Mouse (Mus musculus) neural tube, embryonic 13.5 days (tissue): Measurements from ENCODE around the gene Blvrb. TPM values are rescaled to one million over a fixed set of nuclear protein-coding genes. Genes with fewer than 3 reads are reported as not detected.

Experiments
- ATAC-seq: fragments of 200-750 bp; cut with Nextera tagmentation; 2 replicates; pipeline ENCODE4 v1.8.0; 2017; ENCODE audit warnings: low read depth, mild to moderate bottlenecking, moderate TSS enrichment, moderate library complexity
- H3K27ac ChIP-seq: fragments of 300-500 bp; sonication (generic); replicated peaks from 2 replicates; pipeline ENCODE4 v1.5.1; 2015; ENCODE audit warnings: moderate library complexity, mild to moderate bottlenecking, inconsistent platforms
- H3K27me3 ChIP-seq: fragments of 300-500 bp; sonication (generic); 2 replicates; pipeline ENCODE4 v1.6.1; 2015; ENCODE audit warnings: mild to moderate bottlenecking, inconsistent platforms
- H3K36me3 ChIP-seq: fragments of 300-500 bp; sonication (generic); 2 replicates; pipeline ENCODE4 v1.6.1; 2015; ENCODE audit warnings: mild to moderate bottlenecking, inconsistent platforms
- H3K4me1 ChIP-seq: fragments of 300-500 bp; sonication (generic); replicated peaks from 2 replicates; pipeline ENCODE4 v1.6.1; 2015; ENCODE audit warnings: inconsistent platforms
- H3K4me2 ChIP-seq: fragments of 300-500 bp; sonication (generic); 2 replicates; pipeline ENCODE4 v1.6.1; 2015; ENCODE audit warnings: inconsistent platforms, mild to moderate bottlenecking, moderate library complexity
- H3K4me3 ChIP-seq: fragments of 300-500 bp; sonication (generic); 2 replicates; pipeline ENCODE4 v1.5.1; 2015; ENCODE audit warnings: mild to moderate bottlenecking, inconsistent platforms
- H3K9ac ChIP-seq: fragments of 300-500 bp; sonication (generic); 2 replicates; pipeline ENCODE4 v1.6.1; 2015; ENCODE audit warnings: moderate library complexity, mild to moderate bottlenecking, inconsistent platforms
- H3K9me3 ChIP-seq: fragments of 300-500 bp; sonication (generic); 2 replicates; pipeline ENCODE4 v1.6.1; 2016; ENCODE audit warnings: inconsistent platforms
- WGBS: fragments of 180-500 bp; shearing (Covaris S2); methylation state at CpG from one replicate; pipeline ENCODE4 v1.1.7; 2015; 5-methylcytosine and 5-hydroxymethylcytosine counted together
- polyA plus RNA-seq: library from polyadenylated mRNA; unstranded; fragments of >200 nt; fragmentation: Nextera tagmentation; extraction: Ambion mirVana; gene quantifications from 2 replicates; pipeline ENCODE4 v1.2.1, GENCODE M21; 2015

Blvrb gene
- polyA plus RNA-seq, 1 experiment from 2014 or later, result 23.3 TPM

DNA sequence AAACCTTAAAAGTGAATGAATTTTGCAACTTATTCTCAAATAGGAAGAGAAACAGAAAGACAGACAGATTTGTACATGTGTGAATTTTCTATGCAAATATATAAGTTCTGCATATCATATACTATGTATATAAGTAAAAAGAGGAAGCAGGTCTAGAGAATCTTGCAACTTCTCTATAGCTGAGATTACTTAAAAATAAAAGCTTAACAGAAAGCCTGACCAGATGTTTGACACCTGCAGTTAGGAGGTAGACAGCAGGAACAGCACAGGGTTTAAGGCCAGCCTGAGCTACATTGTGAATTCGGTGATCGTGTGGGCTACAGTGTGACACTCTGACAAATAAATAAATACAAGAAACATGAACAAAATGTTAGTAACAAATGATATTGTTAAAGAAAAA, 3.6 kb downstream of the Blvrb start:
- peaks cover 18% of the 10 kb centered on the region for H3K4me1 ChIP-seq
- no peak overlapping the region for H3K9ac ChIP-seq
- H3K27me3 ChIP-seq, result 0 out of 2 replicates have a peak, but pooled peaks cover 4% of the 10 kb centered on the region
- no peaks in the 10 kb centered on the region for H3K9me3 ChIP-seq
- no peak overlapping the region for H3K4me3 ChIP-seq
- H3K36me3 ChIP-seq, result no peaks in the 10 kb centered on the region
- ATAC-seq, result no peak
- 96% methylated on average over 2 of the region's 2 CpGs for WGBS
- H3K4me2 ChIP-seq, result no peak overlapping the region
- no peak overlapping the region for H3K27ac ChIP-seq

DNA sequence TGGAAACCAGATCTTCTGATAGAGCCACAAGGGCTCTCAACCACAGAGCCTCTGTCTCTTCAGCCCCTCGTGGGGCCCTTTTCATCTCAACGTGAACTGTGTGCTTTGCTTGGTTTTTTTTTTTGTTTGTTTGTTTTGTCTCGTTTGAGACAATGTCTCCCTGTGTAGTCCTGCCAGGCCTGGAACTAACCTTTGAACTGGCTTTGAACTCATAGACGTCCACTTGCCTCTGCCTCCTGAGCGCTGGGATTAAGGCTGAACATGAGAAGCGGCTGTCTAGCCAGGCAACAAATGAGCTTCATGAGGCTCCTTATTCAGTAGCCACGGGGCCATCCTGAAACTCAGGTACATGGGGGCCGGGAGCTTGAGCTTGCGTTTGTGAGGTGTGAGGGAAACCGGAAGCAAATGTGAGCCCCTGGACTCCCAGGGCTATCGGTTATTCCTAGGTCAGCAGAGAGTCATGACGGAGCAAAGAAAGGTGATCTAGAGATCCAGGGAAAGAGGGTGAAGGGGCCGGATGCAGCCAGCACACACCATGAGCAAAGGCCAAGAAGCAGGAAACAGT, 4.5 kb downstream of the Blvrb start:
- H3K4me3 ChIP-seq, result no peak overlapping the region
- no peaks in the 10 kb centered on the region for H3K9me3 ChIP-seq
- H3K27ac ChIP-seq, result no peak overlapping the region
- ATAC-seq, result no peak
- no peak overlapping the region for H3K4me2 ChIP-seq
- H3K4me1 ChIP-seq, result peaks cover 9% of the 10 kb centered on the region; the same call in 1 of the 2 replicates
- no peak overlapping the region for H3K9ac ChIP-seq
- H3K36me3 ChIP-seq, result no peaks in the 10 kb centered on the region
- WGBS, result 60% methylated on average over 13 of the region's 13 CpGs
- H3K27me3 ChIP-seq, result no peaks in the 10 kb centered on the region

DNA sequence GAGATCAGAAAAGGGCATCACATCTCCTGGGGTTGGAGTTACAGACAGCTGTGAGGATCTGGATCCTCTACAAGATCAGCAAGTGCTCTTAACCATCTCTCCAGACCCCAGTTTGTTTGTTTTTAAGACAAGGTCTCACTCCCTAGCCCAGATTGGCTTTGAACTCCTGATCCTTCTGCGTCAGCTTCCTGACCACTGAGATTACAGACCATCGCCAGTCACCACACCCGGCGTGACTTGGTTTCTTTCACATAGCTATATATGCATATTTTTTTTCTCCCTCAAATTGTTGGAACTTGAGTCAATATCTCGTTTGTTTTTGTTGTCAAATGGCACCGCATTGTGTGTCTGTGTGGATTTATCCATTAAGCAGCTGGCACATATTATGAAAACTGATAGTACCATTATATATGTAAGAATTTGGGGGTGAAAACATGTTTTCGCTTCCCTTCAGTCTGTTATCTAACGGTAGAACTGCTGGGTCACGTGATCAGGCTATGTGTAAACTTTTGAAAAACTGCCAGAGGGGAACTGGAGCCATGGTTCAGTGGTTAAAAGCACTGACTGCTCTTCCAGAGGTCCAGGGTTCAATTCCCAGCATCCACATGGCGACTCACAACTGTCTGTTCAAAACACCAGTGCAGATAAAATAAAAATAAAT, 6.8 kb downstream of the Blvrb start:
- WGBS, result 80% methylated on average over 10 of the region's 10 CpGs
- no peaks in the 10 kb centered on the region for H3K36me3 ChIP-seq
- H3K27me3 ChIP-seq, result no peaks in the 10 kb centered on the region
- no peak overlapping the region for H3K4me3 ChIP-seq
- no peak overlapping the region for H3K9ac ChIP-seq
- H3K4me1 ChIP-seq, result no peaks in the 10 kb centered on the region
- H3K4me2 ChIP-seq, result no peak overlapping the region
- no peak overlapping the region for H3K27ac ChIP-seq
- H3K9me3 ChIP-seq, result no peaks in the 10 kb centered on the region
- ATAC-seq, result no peak

DNA sequence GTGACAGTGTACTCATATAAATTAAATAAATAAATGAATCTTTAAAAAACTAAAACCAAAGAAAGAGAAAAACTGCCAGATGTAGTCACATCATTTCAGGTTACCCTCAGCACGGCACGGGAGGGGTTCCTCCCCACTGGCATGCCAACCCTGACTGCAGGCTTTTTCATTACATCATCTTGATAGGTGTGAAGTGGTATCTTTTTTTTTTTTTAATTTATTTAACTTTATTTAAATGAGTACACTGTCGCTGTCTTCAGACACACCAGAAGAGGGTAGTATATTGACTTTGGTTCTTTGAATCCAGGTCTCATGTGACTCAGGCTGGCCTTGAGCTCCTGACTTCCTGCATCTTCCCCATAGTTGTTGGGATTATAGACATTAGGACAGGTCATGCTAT, 7.5 kb downstream of the Blvrb start:
- 95% methylated on average over 3 of the region's 3 CpGs for WGBS
- H3K27ac ChIP-seq, result no peak overlapping the region
- no peak overlapping the region for H3K4me3 ChIP-seq
- no peak for ATAC-seq
- no peak overlapping the region for H3K4me2 ChIP-seq
- no peaks in the 10 kb centered on the region for H3K36me3 ChIP-seq
- no peaks in the 10 kb centered on the region for H3K9me3 ChIP-seq
- no peak overlapping the region for H3K9ac ChIP-seq
- no peaks in the 10 kb centered on the region for H3K27me3 ChIP-seq
- H3K4me1 ChIP-seq, result no peaks in the 10 kb centered on the region

DNA sequence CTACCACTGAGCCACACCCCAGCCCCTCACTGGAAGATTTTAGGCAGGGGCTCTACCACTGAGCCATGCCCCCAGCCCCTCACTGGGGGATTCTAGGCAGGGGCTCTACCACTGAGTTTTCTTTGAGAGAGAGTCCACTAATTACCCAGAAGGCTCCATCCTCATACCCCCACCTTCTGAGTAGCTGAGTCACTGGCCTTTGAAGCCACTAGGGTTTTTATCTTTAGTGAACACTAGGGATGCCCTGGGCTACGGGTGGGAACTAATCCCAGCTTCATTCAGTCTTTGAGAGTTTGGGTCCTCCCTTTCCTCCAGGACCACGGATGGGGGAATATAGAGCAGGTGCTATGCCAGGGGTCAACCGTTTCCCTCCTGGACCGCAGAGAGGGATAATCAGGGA, 10.8 kb downstream of the Blvrb start:
- 91% methylated on average over 4 of the region's 4 CpGs for WGBS
- no peak overlapping the region for H3K4me2 ChIP-seq
- no peak overlapping the region for H3K4me3 ChIP-seq
- no peaks in the 10 kb centered on the region for H3K27me3 ChIP-seq
- no peak overlapping the region for H3K9ac ChIP-seq
- H3K27ac ChIP-seq, result no peak overlapping the region
- H3K9me3 ChIP-seq, result no peaks in the 10 kb centered on the region
- H3K36me3 ChIP-seq, result no peaks in the 10 kb centered on the region
- ATAC-seq, result no peak
- H3K4me1 ChIP-seq, result no peaks in the 10 kb centered on the region

DNA sequence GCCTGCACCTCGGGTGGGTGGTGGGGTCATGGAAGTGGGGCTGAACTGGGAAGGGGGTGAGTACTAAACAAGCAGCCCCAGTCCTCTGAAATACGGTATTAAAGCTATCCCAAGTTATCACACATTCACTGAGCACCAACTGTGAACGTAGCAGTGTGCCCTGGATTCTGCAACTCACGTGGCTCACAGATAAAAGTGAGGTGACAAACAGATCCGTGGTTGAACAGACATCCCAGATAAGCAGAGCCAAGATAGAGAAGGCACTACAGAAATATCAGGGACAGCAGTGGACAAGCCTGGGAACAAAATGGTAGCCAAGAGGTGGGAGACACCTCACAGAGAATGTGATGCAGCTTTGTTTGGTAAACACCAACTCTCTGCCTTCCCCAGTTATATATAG, 11.9 kb downstream of the Blvrb start:
- Histone ChIP-seq H3K27me3 (no peaks in the 10 kb centered on the region), H3K9me3 (no peaks in the 10 kb centered on the region), H3K27ac (no peak overlapping the region), H3K4me1 (no peaks in the 10 kb centered on the region), H3K4me2 (no peak overlapping the region), H3K4me3 (no peak overlapping the region), H3K36me3 (no peaks in the 10 kb centered on the region), H3K9ac (no peak overlapping the region)
- 91% methylated on average over 5 of the region's 5 CpGs for WGBS
- no peak for ATAC-seq

DNA sequence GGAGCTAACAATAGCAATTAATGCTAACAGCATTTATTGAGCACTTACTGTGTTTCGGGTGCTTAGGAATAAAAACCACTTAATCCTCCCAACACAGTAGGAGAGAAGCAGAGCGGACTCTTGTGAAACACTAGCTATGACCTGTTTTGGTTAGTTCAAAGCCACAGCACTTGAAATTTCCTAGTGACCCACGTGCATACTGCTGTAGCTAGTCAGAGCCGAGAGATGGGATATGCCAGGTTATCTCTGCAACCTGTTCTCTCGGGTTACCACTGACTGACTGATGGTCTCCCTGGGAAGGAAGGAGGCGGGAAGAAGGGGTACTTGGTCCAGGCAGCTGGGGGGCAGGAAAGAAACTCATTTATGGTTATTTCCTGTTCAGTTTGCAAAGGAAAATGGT, 12.7 kb downstream of the Blvrb start:
- Histone ChIP-seq H3K27ac (no peak overlapping the region), H3K27me3 (no peaks in the 10 kb centered on the region), H3K4me2 (no peak overlapping the region), H3K9ac (no peak overlapping the region), H3K36me3 (no peaks in the 10 kb centered on the region), H3K9me3 (no peaks in the 10 kb centered on the region), H3K4me3 (no peak overlapping the region), H3K4me1 (no peaks in the 10 kb centered on the region)
- WGBS, result 89% methylated on average over 6 of the region's 6 CpGs
- no peak for ATAC-seq

DNA sequence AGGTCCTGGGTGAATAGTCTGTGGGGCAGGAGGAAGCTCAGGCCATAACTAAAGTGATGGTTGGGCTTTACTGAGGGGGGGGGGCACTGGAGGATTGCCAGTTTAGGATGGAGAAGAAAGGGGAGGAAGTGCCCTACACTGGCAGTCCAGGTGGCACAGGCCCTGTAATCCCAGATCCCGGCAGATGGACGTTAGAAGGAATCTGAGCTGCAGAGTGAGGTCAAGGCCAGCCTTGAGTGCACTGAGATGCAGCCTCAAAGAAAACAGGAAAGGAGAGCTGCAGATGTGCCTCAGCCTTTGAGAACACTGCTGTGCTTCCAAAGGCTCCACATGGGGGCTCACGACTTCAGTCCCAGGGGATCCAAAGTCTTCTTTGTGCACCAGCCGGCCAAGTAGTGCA, 19.9 kb downstream of the Blvrb start:
- Histone ChIP-seq H3K4me3 (no peak overlapping the region), H3K27me3 (no peaks in the 10 kb centered on the region), H3K27ac (no peak overlapping the region), H3K4me2 (no peak overlapping the region), H3K4me1 (0 out of 2 replicates have a peak, but pooled peaks cover 4% of the 10 kb centered on the region), H3K36me3 (no peaks in the 10 kb centered on the region), H3K9ac (no peak overlapping the region), H3K9me3 (no peaks in the 10 kb centered on the region)
- WGBS, result 31% methylated on average over 4 of the region's 4 CpGs
- ATAC-seq, result no peak

DNA sequence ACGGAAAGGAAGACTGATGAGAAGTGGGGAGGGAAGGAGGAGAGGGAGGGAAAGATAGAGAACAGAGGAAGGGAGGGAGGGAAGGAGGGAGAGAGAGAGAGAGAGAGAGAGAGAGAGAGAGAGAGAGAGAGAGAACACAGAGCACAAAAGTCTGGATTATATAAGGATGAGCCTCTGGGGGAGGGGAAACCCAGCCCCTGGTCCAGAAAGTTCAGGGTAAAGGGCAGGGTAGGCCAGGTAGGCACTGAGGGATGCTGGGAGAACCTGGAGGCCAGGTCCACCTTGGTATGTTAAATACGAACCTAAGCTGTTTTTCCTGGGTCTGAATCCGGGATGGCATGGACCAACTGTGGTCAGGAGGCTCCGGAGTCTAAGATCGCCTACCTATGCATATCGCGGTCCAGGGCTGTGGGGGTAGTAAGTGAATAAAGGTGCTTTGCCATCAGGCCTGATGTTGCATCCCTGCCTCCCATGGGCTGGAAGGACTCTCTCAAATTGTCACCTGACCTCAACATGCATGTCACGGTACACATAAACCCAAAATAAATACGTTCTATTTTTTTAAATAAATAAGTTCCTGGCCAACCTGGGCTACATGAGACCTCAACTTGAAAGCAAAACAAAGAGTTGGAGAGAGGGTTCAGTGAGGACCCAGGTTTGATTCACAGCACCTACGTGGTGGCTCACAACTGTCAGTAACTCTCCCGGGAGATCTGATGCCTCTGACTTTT, 23.8 kb downstream of the Blvrb start:
- Histone ChIP-seq H3K27me3 (no peaks in the 10 kb centered on the region), H3K4me3 (no peak overlapping the region), H3K4me1 (peaks cover 18% of the 10 kb centered on the region), H3K36me3 (peaks cover 4% of the 10 kb centered on the region), H3K4me2 (no peak overlapping the region), H3K27ac (no peak overlapping the region), H3K9me3 (no peaks in the 10 kb centered on the region), H3K9ac (no peak overlapping the region)
- ATAC-seq, result no peak
- 91% methylated on average over 11 of the region's 11 CpGs for WGBS

DNA sequence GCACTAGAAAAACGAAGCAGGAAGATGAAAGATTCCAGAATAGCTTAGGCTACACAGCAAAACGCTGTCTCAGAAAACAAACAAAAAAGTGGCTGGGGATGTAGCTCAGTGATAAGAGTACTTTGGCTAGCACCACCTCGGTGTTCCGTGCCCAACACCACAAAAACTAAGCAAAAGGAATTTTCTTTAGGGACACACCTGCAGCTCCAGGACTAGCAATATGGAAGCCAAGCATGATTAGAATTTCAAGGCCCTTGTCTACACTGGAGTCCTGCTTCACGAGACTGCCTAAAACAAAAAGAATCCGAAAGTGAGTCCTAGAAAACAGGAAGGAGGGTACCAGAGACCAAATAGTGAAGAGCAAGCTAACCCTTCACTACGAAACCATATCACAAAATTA, 24.8 kb downstream of the Blvrb start:
- Histone ChIP-seq H3K4me2 (peak overlapping the region; percentile 80), H3K9ac (0 out of 2 replicates have a peak overlapping the region, but pooled peaks have one; percentile 8), H3K4me3 (peak overlapping the region; percentile 66), H3K27me3 (no peaks in the 10 kb centered on the region), H3K27ac (peak overlapping the region; percentile 88; the same call in 1 of the 2 replicates), H3K4me1 (peaks cover 18% of the 10 kb centered on the region), H3K36me3 (peaks cover 9% of the 10 kb centered on the region), H3K9me3 (no peaks in the 10 kb centered on the region)
- WGBS, result 47% methylated on average over 7 of the region's 7 CpGs
- no peak for ATAC-seq

DNA sequence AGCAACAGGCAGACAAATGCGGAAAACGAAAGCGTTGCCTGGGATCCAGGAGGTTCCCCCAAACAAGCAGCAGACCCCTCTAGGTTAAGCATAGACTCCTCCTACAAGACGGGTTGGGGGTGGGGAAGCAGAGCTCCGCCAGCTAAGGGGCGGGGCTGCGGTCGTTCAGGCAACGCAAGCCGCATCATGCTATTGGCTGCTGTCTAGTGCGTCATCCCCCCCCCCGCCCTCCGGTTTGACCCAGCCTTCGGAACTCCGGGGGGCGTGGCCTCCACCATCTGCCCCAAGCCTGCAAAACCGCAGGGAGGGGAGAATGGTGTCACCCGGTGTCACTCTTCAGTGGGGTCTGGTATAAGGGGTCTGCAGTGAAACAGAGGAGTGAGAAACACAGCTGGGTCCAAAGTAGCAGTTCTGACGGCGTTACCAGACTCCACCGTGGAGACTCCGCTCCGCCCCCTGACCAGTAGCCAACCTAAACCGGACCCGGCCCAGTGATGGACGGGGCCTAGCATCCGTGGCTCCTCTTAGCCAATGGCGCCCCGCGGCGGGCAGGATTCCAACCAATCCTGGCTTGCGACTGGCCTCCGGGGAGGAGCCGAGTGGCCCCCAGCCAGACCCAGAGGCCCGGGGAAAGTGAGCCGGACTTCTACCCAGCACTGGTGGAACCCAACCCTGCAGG, 25.5 kb downstream of the Blvrb start, which contains the start of gene Sertad3:
Gene Sertad3 (plus strand): TSS at position 613 of the 679 bp plus-strand sequence.
- no peaks in the 10 kb centered on the region for H3K9me3 ChIP-seq
- H3K4me2 ChIP-seq, result peak within 1 kb of the TSS; percentile 80
- peaks cover 9% of the 10 kb centered on the region for H3K36me3 ChIP-seq
- peak within 1 kb of the TSS; percentile 73 for H3K9ac ChIP-seq
- peak within 1 kb of the TSS; percentile 88 for H3K27ac ChIP-seq
- peak; percentile 94 for ATAC-seq
- under 1% methylated on average over 36 of the region's 36 CpGs for WGBS
- H3K27me3 ChIP-seq, result no peaks in the 10 kb centered on the region
- H3K4me3 ChIP-seq, result peak within 1 kb of the TSS; percentile 66
- peaks cover 18% of the 10 kb centered on the region for H3K4me1 ChIP-seq
